In the genomic region with DNA sequence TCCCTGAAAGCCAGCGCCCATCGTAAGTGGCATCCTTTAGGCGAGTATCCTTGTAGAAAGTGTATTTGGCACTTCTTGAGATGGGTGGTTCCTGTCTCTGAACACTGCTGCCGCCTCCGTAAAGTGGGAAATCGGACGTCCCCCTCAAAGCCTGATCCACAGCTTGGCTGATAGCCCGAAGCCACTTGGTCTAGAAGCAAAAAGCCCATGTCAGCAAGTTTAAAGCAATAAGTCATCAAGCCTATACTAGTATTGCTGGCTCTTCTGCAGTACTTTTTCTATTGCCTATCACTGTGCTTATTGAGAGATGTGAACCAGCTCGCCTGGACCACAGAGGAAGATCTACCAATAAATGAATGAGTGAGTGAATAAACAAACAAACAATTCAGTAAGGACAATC, we compare ENCODE assay signal across 20 mouse cellular contexts. TPM values are rescaled to one million over a fixed set of nuclear protein-coding genes. Genes with fewer than 3 reads are reported as not detected.
A peak's percentile ranks its signal among the peaks of the same experiment; 100 is the strongest.
DNase-seq lines count a peak whose midpoint lies in the region; TF ChIP-seq lines count a peak whose summit lies in the region.
"Had no signal": no experiment of that assay in that cellular context is flagged by ENCODE, and none has a peak within 500 bp of the region (broad histone marks: within the 10 kb centered on the region; RNA-seq: fewer than 3 reads in every experiment).

No protein-coding gene starts in this region.

- no peak for TF ChIP-seq POLR2A in CH12.LX (IDR thresholded peaks at IDR 0.05; ENCODE audit: low read depth, low read length)

- no peak for TF ChIP-seq EP300 in CH12.LX (IDR thresholded peaks at IDR 0.05; ENCODE audit: low read length)

- dilution Hi-C loops in CH12.LX (cut with MboI; ENCODE audit: extremely low pct_ligation_motif_present, extremely low pct_unique_long_range_greater_than_20kb, low sequenced_read_pairs) = no loop called here

- peaks cover 6 to 56% of the 10 kb centered on the region in 2 experiments; a peak in 3 of 4 replicates for H3K4me1 ChIP-seq in CH12.LX (ENCODE audit: control insufficient read depth in 1 of 2, insufficient read depth in 2 of 2)

- no peak for TF ChIP-seq CTCF in CH12.LX (conservative IDR thresholded peaks at IDR 0.05 in 1 of 2, IDR thresholded peaks at IDR 0.05 in 1 of 2; ENCODE audit: low read depth in 2 of 2, low read length in 2 of 2)

- intact Hi-C loops in heart, postnatal 36 days (cut with DNase I) = no loop called here

- peak overlapping the region; percentile 29 to 58 (median 57) for H3K4me3 ChIP-seq in CH12.LX (replicated peaks in 1 of 3; ENCODE audit: low read depth in 2 of 3, low read length in 2 of 3, poor library complexity in 1 of 3)

- no peak for TF ChIP-seq RAD21 in CH12.LX (IDR thresholded peaks at IDR 0.05; ENCODE audit: low read depth, low read length)

- no peaks in the 10 kb centered on the region for H3K9me3 ChIP-seq in CH12.LX (replicated peaks; ENCODE audit: low read length)
- H3K9me3 ChIP-seq: G1E had no signal

- H3K27ac ChIP-seq in CH12.LX (ENCODE audit: insufficient read depth, low read depth) = no peak overlapping the region

- H3K27me3 ChIP-seq in CH12.LX (replicated peaks) = no peaks in the 10 kb centered on the region
- H3K27me3 ChIP-seq: Patski had no signal

- no peaks in the 10 kb centered on the region for H3K79me2 ChIP-seq in CH12.LX (replicated peaks; ENCODE audit: control insufficient read depth, extremely low read depth, insufficient read depth, poor library complexity, severe bottlenecking)

- H3K36me3 ChIP-seq in CH12.LX (replicated peaks in 1 of 2; ENCODE audit: control insufficient read depth in 1 of 2, insufficient read depth in 1 of 2, low read length in 1 of 2) = peaks cover 10 to 44% of the 10 kb centered on the region in 2 experiments

- H3K9ac ChIP-seq in CH12.LX (ENCODE audit: insufficient read depth, low read depth) = peak overlapping the region; percentile 33; the same call in 1 of the 2 replicates

- H3K4me2 ChIP-seq in CH12.LX (ENCODE audit: insufficient read depth, low read depth, poor library complexity, severe bottlenecking) = peak overlapping the region; percentile 65

- in situ Hi-C loops in CH12.LX (cut with MboI; ENCODE audit: low pct_ligation_motif_present, low pct_unique_long_range_greater_than_20kb, low sequenced_read_pairs) = no loop called here

- peak; percentile 76 for DNase-seq in heart, adult 11 months
- DNase-seq in heart, postnatal 36 days = no peak
- DNase-seq in A20 (ENCODE audit: low read depth, low spot score) = peak; percentile 18
- no peak for DNase-seq in CH12.LX (ENCODE audit: extremely low read depth)
- no peak for DNase-seq in cerebellum, postnatal 14 days
- no peak for DNase-seq in thymus, postnatal 36 days
- DNase-seq: adrenal gland, adult 2 months; adrenal gland, adult 8-10 months; adrenal gland, postnatal 10 days; adrenal gland, postnatal 14 days; adrenal gland, postnatal 25 days; adrenal gland, postnatal 36 days; B cell, adult 2 months; cerebellum, adult 11 months; cerebellum, adult 11-12 months; cerebellum, adult 2 months; cerebellum, adult 8-10 months had no signal

TF ChIP-seq in CH12.LX, 34 proteins besides CTCF, POLR2A, EP300 and RAD21:
- no peak for TF ChIP-seq TBP (conservative IDR thresholded peaks at IDR 0.05; ENCODE audit: low read depth, low read length)
- peak; percentile 83 for TF ChIP-seq MAFK (IDR thresholded peaks at IDR 0.05; ENCODE audit: insufficient replicate concordance, low read length)
- no peak for TF ChIP-seq MAX (IDR thresholded peaks at IDR 0.05; ENCODE audit: low read length)

RNA-seq across cellular contexts. Expression of a gene that starts 22.2 kb away (rescaled TPM):
- under 1 TPM in 1 of 2 experiments, not detected in 1; 0.08 TPM for total RNA-seq in heart, postnatal 36 days (2021)
- total RNA-seq in CH12.LX (2012; rRNA removed) (1.1 and 1.7 TPM in 2 replicates), CH12.LX (2014; rRNA removed) (0.79 and 1.1 TPM in 2 replicates)
- polyA plus RNA-seq in CH12.LX (2012; ENCODE audit: insufficient read length, low read depth) = 1.6 and 2.8 TPM in 2 replicates
- total RNA-seq: adrenal gland, postnatal 25 days had no signal
- polyA plus RNA-seq: CD4-positive, CD25-positive, alpha-beta regulatory T cell, adult 4 months had no signal

RNA-seq across cellular contexts. Expression of a gene that starts 51.6 kb away (rescaled TPM):
- total RNA-seq in heart, postnatal 36 days (2021) = 10 to 100 TPM; 10.1 to 10.7 TPM
- total RNA-seq in CH12.LX (2012; rRNA removed) = 13.4 and 16.5 TPM in 2 replicates
- 25.0 and 27.5 TPM in 2 replicates for total RNA-seq in CH12.LX (2014; rRNA removed)
- 41.0 and 42.6 TPM in 2 replicates for polyA plus RNA-seq in CH12.LX (2012; ENCODE audit: insufficient read length, low read depth)

Comparison
In these comparisons a context has a peak if more than half of its experiments do, and no peak if none do; other contexts are left out.
1. DNase-seq: peak in heart, adult 11 months (single experiment) and A20 (single experiment); none in heart, postnatal 36 days (0 of 2), CH12.LX (single experiment), cerebellum, postnatal 14 days (0 of 2) and thymus, postnatal 36 days (0 of 2).